In genomic region chr17:15009706-15010413, GRCm38 (mm10) we compare ENCODE assay signal across 8 mouse cellular contexts. TPM values are rescaled to one million over a fixed set of nuclear protein-coding genes. Genes with fewer than 3 reads are reported as not detected.
DNase-seq lines count a peak whose midpoint lies in the region; ATAC-seq and TF ChIP-seq lines count a peak whose summit lies in the region.
"Not testable (repeated sequence)": the region's sequence is repeated elsewhere in the genome, so short reads cannot be mapped to it uniquely, and the experiment has no call there.

Gene Gm3435, plus strand, starts transcription at chr17:15010176.

- TF ChIP-seq CTCF in lung, embryonic 14.5 days (IDR thresholded peaks at IDR 0.05; ENCODE audit: low read depth): not testable (repeated sequence)

- H3K36me3 ChIP-seq in heart, embryonic 12.5 days; hindbrain, embryonic 15.5 days; limb, embryonic 11.5 days (ENCODE audit: control insufficient read depth, insufficient read depth, low read length); lung, embryonic 14.5 days (ENCODE audit: insufficient read depth); midbrain, embryonic 15.5 days (replicated peaks); stomach, embryonic 16.5 days (ENCODE audit: control insufficient read depth, insufficient read depth, low read length): not testable (repeated sequence)

- not testable (repeated sequence) for H3K4me3 ChIP-seq in heart, embryonic 12.5 days; hindbrain, embryonic 15.5 days; limb, embryonic 11.5 days (ENCODE audit: low read depth, low read length); lung, embryonic 14.5 days (ENCODE audit: low read depth, low read length); midbrain, embryonic 15.5 days; stomach, embryonic 16.5 days (replicated peaks; ENCODE audit: low read length)

- ATAC-seq in activated CD4-positive, CD25-positive, alpha-beta regulatory T cell, adult 4 months: peak; percentile 92
- ATAC-seq in erythroid progenitor cell, adult 5-6 weeks (replicated peaks; ENCODE audit: low FRiP score, poor library complexity, severe bottlenecking): peak; percentile 93
- ATAC-seq in heart, embryonic 12.5 days (ENCODE audit: insufficient number of reproducible peaks, low FRiP score): peak; percentile 97
- ATAC-seq in hindbrain, embryonic 15.5 days (ENCODE audit: low FRiP score, low read depth): peak; percentile 99
- ATAC-seq in limb, embryonic 11.5 days (ENCODE audit: insufficient number of reproducible peaks, low FRiP score, low TSS enrichment, low read depth): peak; percentile 95
- ATAC-seq in lung, embryonic 14.5 days (ENCODE audit: insufficient read depth): peak; percentile 98
- peak; percentile 99 for ATAC-seq in midbrain, embryonic 15.5 days (replicated peaks)
- peak; percentile 99 for ATAC-seq in stomach, embryonic 16.5 days (ENCODE audit: insufficient read depth, low FRiP score)

- not testable (repeated sequence) for H3K4me1 ChIP-seq in heart, embryonic 12.5 days (replicated peaks); hindbrain, embryonic 15.5 days (replicated peaks); limb, embryonic 11.5 days (ENCODE audit: control insufficient read depth, insufficient read depth, low read length); lung, embryonic 14.5 days (ENCODE audit: insufficient read depth); midbrain, embryonic 15.5 days; stomach, embryonic 16.5 days (ENCODE audit: control insufficient read depth, insufficient read depth, low read length)

- H3K27ac ChIP-seq in heart, embryonic 12.5 days (ENCODE audit: poor library complexity, severe bottlenecking); hindbrain, embryonic 15.5 days (replicated peaks); limb, embryonic 11.5 days (replicated peaks; ENCODE audit: low read depth, low read length); lung, embryonic 14.5 days (ENCODE audit: low read depth); midbrain, embryonic 15.5 days; stomach, embryonic 16.5 days (ENCODE audit: low read length): not testable (repeated sequence)

- no CpG with 5 or more reads among the region's 60 CpGs for WGBS in heart, embryonic 12.5 days
- no CpG with 5 or more reads among the region's 60 CpGs for whole genome bisulfite sequencing in hindbrain, embryonic 15.5 days
- WGBS in limb, embryonic 11.5 days: no CpG with 5 or more reads among the region's 60 CpGs
- no CpG with 5 or more reads among the region's 60 CpGs for WGBS in lung, embryonic 14.5 days
- WGBS in midbrain, embryonic 15.5 days: no CpG with 5 or more reads among the region's 60 CpGs
- WGBS in stomach, embryonic 16.5 days: no CpG with 5 or more reads among the region's 60 CpGs

- H3K9ac ChIP-seq in heart, embryonic 12.5 days; hindbrain, embryonic 15.5 days; limb, embryonic 11.5 days (ENCODE audit: low read length); lung, embryonic 14.5 days; midbrain, embryonic 15.5 days; stomach, embryonic 16.5 days (ENCODE audit: low read length): not testable (repeated sequence)

- not testable (repeated sequence) for H3K9me3 ChIP-seq in heart, embryonic 12.5 days (replicated peaks); hindbrain, embryonic 15.5 days; limb, embryonic 11.5 days (ENCODE audit: control insufficient read depth, low read length); lung, embryonic 14.5 days (ENCODE audit: low read depth, low read length); midbrain, embryonic 15.5 days; stomach, embryonic 16.5 days (replicated peaks; ENCODE audit: control insufficient read depth, low read length)

- not testable (repeated sequence) for H3K4me2 ChIP-seq in heart, embryonic 12.5 days; hindbrain, embryonic 15.5 days; limb, embryonic 11.5 days (ENCODE audit: low read depth, severe bottlenecking); lung, embryonic 14.5 days; midbrain, embryonic 15.5 days; stomach, embryonic 16.5 days (ENCODE audit: low read depth, low read length)

- H3K27me3 ChIP-seq in heart, embryonic 12.5 days (replicated peaks); hindbrain, embryonic 15.5 days; limb, embryonic 11.5 days (ENCODE audit: control insufficient read depth, insufficient read depth, low read length); lung, embryonic 14.5 days (ENCODE audit: insufficient read depth, low read length); midbrain, embryonic 15.5 days (replicated peaks); stomach, embryonic 16.5 days (ENCODE audit: control insufficient read depth, insufficient read depth, low read length): not testable (repeated sequence)

- not testable (repeated sequence) for DNase-seq in limb, embryonic 11.5 days (ENCODE audit: low spot score); lung, embryonic 14.5 days

RNA-seq across cellular contexts. Expression of gene Gm3435, which starts in this region (rescaled TPM):
- 10 to 100 TPM in 1 of 2 experiments, 1 to 10 TPM in 1; 5.6 to 10.9 TPM for polyA plus RNA-seq in activated CD4-positive, CD25-positive, alpha-beta regulatory T cell, adult 4 months (2017; shearing (Covaris generic))
- 5.4 TPM in 1 of 2 replicates, not detected in the other for total RNA-seq in erythroid progenitor cell, adult 5-6 weeks (2015; ENCODE audit: low replicate concordance)
- 0.26 and 5.4 TPM in 2 replicates for total RNA-seq in erythroid progenitor cell, adult 5-6 weeks (2017; ENCODE audit: low replicate concordance)
- polyA plus RNA-seq in heart, embryonic 12.5 days (2016; fragmentation: Nextera tagmentation; extraction: Ambion mirVana): 5.2 and 5.4 TPM in 2 replicates
- 7.2 and 8.3 TPM in 2 replicates for polyA plus RNA-seq in hindbrain, embryonic 15.5 days (2015; fragmentation: Nextera tagmentation; extraction: Ambion mirVana)
- polyA plus RNA-seq in limb, embryonic 11.5 days (2014; fragmentation: Nextera tagmentation; extraction: Ambion mirVana): 5.5 and 6.2 TPM in 2 replicates
- 3.6 and 3.7 TPM in 2 replicates for polyA plus RNA-seq in lung, embryonic 14.5 days (2014; fragmentation: Nextera tagmentation; extraction: Ambion mirVana)
- 9.9 and 10.5 TPM in 2 replicates for polyA plus RNA-seq in midbrain, embryonic 15.5 days (2015; fragmentation: Nextera tagmentation; extraction: Ambion mirVana)
- polyA plus RNA-seq in stomach, embryonic 16.5 days (2015; fragmentation: Nextera tagmentation; extraction: Ambion mirVana): 5.6 and 6.9 TPM in 2 replicates
